Mouse (Mus musculus) bone marrow, adult 2 months (tissue): ENCODE data around the gene Prc1.

Experiments used
- CTCF ChIP-seq: fragments of 200-500 bp; IDR thresholded peaks from 2 replicates; pipeline ENCODE4 v1.5.1; 2011; ENCODE audit warnings: low read length, control low read depth; ENCODE audit not compliant: control insufficient read depth, insufficient read depth
- POLR2A ChIP-seq: fragments of 200-500 bp; IDR thresholded peaks from 2 replicates; pipeline ENCODE4 v1.6.1; 2011; ENCODE audit warnings: low read depth, mild to moderate bottlenecking, control low read depth, low read length, borderline replicate concordance; ENCODE audit not compliant: control insufficient read depth

DNA sequence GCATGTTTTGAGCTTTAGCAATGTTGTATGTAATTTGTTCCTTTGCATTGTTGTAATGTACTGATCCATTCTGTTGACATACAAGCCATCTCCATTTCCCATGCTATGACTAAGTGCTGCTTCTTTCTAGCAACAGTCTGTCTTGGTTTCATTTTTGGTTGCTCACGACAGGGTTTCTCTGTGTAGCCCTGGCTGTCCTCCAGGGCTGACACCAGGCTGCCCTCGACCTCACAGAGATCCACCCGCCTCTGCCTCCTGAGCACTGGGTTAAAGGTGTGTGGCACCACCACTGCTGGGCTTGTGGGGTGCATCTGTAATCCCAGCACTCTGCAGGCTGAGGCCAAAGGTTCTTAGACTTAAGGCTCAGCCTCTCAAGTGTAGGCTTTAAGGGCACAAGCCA, 5.3 kb downstream of the Prc1 start:
- TF ChIP-seq CTCF = no peak
- TF ChIP-seq POLR2A = no peak
